Mouse (Mus musculus) embryo, embryonic 11 days (tissue): Measurements from ENCODE around the gene Timm8a1.

Experiments
- DNase-seq: peaks from one replicate; pipeline ENCODE4 v3.0.0-alpha.2; 2015

Timm8a1 gene

DNA sequence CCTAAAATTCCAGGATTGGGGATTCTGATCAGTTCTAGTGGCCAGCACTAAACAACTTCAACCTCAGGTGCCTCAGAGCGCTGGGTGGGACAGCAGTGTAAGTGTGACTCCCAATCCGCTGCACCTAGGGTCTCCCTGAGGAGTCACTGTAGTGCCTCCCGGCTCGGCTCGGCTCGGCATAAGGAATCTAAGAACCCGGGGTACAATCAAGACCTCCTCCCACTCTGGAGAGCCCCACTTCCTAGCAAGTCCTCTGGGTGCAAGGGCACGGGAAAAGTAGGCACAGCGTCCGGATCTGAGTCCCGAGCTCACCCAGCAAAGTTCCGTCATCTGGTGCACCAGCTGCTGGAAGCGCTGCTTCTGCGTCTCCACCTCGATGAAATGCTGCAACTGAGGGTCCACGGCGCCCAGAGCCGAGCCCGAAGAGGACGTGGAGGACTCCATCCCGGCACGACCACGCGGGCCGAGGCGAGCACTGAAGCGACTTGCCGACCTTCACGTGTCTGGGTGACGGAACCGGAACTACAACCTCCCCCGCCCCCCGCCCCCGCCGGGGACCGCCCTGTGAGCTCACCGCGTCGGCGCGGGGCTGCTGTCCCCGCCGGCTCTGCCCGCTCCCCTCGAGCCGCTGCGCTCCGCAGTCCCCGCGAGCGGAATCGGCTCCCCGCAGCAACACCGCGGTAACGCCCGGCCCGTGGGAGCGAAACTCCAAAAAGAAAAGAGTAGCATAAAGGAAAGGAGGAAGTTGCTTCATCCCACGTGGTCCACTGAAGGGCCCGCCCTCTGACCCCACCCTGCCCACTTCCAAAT is at the start of gene Timm8a1:
TSS of gene Timm8a1 (minus strand) at position 721 of the 810 bp plus-strand sequence.
- DNase-seq = peak; percentile 71

DNA sequence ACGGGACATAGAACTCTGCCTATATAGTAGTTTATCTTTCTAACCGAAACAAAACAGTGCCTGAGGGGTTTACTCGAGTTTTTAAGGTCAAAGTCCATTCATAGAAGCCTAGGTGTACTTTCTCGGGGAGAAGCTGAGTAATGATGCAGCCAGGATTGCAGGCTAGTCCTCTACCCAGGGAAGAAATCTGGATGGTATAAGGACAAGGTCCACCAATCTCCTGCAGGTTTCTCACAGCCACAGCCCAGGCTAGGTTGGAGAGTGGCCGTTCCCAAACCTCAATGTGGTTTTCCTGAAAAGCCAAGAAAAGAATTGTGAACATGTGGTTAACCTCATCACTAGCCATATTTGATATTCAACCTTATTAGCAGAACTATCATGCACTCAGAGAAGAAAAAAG is 48.2 kb upstream of the Timm8a1 start:
- DNase-seq = no peak

DNA sequence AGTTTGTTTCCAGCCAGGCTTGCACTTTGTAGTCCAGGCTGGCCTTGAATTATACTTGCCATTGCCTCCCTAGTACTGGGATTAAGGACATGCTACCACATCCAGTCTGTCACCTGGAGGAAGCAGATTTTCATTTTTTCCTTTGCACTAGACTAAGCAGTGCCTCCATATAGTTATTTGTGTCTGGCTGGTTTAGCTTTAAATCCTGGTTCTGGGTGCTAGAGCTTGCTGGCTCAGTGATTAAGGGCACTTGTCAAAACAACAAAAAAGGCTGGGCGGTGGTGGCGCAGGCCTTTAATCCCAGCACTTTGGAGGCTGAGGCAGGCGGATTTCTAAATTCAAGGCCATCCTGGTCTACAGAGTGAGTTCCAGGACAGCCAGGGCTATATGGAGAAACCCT is 47.3 kb upstream of the Timm8a1 start:
- no peak for DNase-seq

DNA sequence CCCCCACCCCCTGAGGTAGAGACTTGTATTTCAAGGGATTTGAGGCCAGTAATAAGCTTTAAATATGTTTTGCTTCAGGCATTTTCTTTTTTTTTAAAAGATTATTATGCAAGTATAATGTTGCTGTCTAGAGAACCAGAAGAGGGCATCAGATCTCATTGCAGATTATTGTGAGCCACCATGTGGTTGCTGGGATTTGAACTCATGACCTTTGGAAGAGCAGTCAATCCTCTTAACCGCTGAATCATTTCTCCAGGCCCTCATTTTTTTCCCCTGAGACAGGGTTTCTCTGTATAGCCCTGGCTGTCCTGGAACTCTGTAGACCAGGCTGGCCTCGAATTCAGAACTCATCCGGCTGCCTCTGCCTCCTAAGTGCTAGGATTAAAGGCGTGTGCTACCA is 46.6 kb upstream of the Timm8a1 start:
- DNase-seq = no peak

DNA sequence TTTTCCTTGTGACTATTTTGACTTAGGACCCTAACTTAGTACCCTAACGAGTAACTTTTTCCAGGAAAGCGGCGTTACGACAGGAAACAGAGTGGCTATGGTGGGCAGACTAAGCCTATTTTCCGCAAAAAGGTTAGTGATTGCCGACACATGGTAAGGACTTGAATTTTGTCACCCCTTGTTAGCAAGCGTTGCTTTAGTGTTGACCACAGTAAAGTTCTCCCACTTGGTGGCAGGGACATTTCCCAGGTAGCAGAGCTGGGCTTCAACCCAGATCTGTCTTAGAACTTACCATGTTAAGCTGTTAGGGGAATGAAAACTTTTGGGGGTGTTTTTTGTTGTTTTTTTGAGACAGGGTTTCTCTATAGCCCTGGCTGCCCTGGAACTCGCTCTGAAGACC is 44.8 kb upstream of the Timm8a1 start:
- no peak for DNase-seq

DNA sequence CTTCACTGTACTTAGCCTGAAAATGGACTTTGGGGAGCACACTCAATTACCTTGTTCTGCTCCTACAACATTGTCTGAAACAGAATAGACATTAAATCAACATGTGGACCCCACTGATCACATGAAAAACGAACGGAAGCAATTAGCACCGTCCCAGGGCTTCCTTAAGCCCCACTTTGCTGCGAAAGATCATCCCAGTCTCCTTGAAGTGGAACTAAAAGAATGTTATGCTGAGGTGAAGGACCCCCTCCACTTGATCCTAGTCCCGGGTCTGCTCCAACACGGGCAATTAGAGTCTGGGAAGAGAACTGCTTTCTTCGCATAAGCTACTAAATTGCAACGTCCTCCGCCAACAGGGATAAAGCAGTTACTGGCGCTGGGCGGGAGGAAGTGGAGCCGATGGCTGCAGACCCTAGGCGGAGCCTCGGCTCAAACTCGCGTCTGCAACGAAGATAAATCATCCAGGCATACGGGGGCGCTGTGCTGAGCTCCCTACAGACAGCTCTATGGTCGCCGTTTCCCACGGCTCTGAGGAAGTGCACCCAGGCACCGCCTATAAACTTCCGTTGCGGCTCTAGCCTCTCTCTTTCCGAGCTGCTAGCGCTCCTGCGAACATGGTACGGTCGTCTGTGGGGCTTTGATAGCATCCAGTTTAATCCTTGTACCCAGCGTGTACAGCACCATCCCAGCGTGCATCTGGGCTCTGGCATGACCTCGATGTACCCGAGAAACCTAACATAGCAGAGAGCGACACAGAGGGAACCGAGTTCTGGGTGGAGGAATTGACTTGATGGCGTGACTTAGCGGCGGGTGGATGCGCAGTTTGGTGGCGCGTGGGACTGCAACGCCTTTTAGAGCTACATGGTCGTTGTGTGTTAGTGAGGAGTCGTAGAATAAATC is 43.7 kb upstream of the Timm8a1 start, which contains the start of gene Rpl36a:
TSS of gene Rpl36a (plus strand) at position 552 of the 900 bp plus-strand sequence.
- DNase-seq = peak; percentile 92

DNA sequence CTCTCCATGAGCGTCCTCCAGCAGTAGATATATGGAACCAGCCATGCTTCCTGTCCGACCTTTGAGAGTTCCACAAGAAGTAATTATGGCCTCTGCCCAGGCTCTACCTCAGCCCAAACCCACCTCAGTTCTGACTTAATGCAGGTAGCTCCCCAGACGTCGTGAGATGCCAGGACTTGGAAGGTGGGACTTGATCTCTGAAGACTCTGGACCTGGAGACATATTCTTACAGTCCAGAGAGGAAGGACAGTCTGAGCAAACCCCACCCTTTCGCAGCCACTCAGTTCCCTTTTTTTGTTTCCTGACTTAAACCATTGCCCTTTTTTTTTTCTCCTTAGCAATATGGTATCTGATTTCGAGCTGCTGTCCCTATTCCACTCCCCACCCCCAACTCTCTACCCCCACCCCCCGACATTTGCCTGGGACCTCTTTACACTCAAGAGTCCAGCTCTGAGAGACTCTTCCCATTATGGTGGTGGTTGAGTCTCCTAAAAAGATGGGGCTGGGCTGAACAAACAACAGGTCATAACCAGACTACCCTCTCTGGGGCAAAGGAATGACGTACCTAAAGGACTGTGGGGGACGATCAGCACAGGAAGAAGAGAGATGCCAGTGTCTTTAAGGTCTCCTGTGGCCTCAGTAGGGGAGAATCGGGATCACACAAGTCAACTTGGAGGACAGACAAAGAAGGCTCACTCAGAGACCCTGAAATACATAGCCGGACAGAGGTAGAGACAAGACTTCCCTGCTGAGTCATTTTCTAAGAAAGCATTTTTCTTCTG is 41.4 kb upstream of the Timm8a1 start, which contains the start of gene Btk:
TSS of gene Btk (minus strand) at position 683 of the 782 bp plus-strand sequence.
- DNase-seq = no peak

DNA sequence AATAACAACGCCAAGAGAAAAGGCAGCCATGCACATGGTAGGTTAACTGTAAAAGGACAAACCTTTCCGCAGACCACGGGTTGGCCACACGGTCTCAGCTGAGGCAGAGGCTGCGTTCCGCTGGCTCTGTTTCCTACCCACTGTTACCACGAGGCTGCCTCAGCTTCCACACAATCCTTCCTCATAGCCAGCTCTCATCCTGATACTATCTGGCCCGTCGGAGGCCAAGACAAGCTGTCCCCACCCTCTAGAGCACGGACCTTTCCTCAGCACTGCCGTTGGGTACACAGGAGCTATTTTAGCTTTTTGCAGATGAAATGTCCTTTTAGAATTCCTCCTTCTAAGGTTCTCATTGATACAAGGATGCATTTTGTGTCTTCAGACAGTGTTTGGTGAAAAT is 40.6 kb upstream of the Timm8a1 start:
- no peak for DNase-seq

DNA sequence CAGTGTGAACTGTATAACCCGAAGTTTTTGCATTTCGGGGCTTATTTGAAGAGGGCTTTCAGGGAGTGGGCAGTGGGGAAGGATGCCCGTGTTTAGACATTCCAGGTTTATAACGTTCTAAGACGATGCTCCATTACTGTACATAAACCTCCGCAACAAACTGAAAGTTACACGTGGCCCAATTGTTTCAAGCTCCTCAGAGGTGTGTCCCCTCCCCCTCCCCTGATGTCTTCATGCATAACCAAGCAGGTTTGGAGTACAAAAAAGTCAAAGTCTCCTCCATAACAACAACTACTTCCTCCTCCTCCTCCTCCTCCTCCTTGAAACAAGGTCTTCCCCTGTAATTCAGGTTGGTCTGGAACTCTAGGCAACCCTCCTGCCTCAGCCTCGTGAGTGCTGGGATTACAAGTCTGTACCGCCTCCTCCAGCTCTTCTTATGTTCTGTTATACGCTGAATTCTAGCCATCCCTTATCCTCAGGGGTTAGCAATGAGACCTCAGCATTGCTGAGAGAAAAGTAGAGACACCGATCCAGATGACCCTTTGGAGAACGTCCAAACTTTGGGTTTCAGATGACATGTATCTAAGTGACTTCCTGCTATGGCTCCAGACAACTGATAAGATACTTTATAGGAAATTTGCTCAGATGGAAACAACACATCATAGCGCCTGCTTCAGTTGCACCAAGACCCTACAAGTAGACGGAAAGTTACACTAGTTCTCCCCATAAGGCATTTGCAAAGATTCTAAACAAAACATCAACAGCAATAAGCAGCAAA is 39.1 kb upstream of the Timm8a1 start:
- no peak for DNase-seq

DNA sequence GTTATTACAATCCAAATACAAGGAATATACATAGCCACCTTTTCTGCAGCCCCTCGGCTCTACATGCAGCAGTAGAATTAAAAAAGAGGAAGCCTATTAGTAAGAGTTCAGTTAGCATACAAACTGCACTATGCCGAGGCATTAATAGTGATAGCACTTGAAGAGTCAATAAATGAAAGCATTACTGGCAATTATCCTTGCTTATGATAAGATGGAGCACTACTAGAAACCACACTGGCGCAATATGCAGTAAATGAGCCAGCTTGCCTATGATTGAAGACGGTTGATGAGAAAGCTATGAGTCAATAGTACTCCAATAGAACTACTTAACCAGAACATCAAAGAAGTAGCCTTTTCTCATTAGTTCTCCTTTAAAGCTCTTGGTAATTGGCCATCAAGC is 36.2 kb upstream of the Timm8a1 start:
- DNase-seq = no peak

DNA sequence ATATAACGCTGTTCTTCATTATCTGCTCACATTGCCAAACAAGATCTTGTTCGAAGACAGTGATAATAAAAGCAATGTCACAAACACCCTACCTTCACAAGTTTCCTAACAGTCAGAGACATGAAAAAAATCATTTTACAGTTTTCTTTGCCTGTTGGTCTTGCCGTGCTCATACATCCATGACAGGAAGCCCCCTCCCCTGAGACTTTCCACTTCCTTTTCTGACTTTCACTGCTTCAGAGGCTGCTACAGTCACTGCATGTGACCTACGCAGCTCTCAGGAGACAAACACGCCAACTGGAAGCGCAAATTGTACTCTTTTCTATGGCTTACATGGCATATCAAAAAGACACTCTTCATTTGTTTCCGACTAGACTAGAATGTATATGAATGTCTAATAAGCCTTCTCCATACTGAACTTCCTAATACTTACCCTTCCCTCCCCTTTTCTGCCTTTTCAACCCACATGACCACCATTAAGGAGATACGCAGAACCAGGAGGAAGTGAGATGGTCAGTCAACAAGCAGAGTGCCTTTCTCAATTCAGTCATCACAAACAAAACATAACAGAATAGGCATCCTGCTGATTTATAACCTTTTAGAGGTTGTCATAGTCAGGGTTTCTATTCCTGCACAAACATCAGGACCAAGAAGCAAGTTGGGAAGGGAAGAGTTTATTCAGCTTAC is 25.0 kb upstream of the Timm8a1 start:
- no peak for DNase-seq

DNA sequence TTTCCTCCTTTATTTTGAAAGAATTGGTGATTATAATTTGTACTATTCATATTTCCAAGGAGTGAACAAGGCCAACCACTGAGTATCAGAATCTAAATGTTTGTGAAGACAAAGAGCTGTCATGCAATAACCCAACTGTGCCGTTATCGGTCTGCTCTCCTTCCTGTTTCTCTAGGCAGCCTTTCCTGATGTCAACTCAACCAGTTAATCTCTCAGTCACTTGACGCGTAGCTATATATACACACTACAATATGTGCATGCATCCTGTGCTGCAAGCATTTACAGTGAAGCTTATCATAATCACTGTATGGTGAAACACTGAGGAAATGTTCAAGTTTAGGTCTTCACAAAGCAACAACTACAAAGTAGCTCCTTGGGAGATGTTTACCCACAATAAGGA is 22.7 kb upstream of the Timm8a1 start:
- DNase-seq = no peak

DNA sequence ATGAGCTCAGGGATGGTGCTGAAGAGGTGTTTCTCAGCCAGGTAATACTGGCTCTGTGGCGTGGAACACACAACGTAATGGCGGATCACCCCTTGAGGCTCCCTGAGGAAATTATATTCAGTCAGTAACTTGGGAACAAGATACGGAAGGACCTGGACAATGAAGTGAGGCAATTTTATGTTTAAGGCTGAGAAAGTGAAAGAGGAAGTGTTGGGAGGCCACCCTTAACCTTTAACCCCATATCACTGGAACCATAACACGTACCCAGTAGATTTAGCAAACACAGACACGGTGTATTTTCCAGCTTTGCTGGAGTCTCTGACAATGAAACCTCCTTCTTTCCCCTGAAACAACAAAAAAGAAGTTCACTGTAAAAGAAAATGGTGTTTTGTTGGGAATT is 12.8 kb upstream of the Timm8a1 start:
- no peak for DNase-seq

DNA sequence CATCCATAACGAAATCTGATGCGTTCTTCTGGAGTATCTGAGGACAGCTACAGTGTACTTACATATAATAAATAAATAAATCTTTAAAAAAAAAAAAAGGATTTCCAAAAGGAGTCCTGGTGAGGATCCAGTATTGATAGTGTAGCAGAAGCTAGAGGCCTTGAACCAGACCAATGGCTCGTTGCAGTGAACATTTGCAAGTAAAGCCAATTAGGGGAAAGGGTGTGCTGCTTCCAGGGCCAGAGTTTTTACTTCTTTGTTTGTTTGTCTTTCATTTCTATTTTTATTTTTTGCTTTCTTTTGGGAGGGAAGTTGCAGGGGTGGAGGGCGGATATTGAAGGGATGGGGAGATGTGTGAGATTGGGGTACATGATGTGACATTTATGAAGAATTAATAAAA is 11.7 kb upstream of the Timm8a1 start:
- DNase-seq = no peak

DNA sequence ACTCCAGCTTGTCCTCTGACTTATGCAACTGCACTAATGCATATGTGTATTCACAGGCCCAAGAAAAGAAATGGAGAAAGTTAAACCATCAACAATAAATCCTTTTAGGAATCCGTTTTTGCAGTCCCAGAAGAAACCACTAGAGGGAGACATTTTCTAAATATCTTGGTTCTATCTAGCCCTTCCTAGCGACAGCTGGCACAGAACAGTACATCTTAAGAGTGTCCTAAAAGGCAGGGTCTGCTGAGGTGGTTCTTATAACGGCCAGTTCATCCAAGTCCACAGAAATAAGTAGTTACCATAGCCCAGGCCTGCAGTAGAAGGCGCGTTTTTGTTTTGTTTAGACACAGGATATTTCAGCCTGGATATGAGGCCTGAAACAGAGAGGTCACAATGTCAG is 9.2 kb upstream of the Timm8a1 start:
- DNase-seq = peak; percentile 71

DNA sequence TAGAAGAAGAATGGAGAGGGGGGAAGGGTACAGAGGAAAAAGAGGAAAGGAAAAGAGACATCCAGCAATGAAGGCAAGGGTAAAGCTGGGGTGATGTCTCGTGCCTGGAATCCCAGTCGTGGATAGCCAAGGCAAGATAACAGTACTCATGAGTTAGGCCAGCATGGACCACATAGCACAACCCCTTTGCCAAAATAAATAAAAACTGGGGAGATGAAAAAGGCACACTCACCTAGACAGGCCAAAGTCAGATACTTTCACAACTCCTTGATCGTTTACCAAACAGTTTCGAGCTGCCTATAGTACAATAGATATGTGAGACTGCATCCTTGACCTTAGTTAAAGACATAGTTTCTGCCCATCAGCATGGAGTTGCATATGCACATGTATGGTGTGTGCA is 5.7 kb upstream of the Timm8a1 start:
- no peak for DNase-seq

DNA sequence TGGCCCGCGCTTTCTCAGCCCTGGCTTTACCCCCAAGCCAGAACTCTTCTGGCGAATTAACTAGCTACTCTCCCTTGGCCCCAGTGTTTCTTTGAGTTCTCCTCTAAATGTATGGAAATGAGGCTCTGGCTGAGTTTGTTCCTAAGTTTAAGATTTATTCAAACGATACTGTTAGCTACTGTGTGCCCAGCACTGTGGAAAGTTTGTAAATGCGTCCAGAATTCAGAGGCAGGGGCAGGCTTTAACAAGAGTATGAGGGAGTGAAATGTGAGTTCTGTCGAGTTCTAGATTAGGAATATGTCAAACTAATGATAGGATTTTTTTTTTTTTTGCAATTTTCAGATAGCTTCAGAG is 267 bp upstream of the Timm8a1 start:
- DNase-seq = no peak

DNA sequence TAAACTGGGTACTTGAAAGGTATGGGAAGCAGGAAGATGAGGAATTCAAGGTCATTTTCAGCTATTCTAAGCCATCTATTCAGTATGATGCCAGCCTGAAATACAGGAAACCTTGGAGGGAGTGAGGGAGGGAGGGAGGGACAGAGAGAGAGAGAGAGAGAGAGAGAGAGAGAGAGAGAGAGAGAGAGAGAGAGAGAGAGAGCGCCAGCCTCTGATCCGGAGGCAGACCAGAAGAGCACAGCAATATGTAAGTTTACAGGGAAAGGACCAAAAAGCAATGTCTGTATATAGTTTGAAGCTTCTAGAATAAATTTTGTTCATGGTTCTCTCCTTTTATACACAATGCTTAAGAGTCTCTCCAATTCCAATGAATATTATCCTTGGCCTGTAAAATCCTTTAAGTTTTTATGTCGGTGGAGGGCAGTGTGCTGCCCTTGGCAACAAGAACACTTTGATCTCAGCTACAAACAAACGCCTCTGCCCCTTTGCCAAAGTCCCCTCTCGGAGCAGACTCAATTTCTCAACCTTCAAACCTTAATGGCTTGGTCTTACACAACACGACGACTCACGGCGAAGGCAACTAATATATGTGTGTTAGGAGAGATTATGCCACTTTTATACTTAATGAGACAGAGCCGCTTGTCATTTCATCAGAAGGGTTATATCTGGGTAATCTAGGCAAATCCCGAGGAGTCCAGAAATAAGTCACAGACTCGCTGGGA is 1.1 kb downstream of the Timm8a1 start:
- peak; percentile 13 for DNase-seq

DNA sequence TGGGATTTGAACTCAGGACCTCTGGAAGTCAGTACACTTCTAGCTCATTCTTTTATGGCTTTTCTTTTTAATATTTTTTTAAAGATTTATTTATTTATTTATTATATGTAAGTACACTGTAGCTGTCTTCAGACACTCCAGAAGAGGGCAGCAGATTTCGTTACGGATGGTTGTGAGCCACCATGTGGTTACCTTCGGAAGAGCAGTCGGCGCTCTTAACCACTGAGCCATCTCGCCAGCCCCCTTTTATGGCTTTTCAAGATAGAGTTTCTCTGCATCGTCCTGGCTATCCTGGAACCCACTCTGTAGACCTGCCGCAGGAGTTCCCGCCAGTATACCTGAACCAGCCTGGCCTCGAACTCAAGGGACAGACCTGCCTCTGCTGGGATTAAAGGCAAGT is 1.9 kb downstream of the Timm8a1 start:
- DNase-seq = peak; percentile 4

DNA sequence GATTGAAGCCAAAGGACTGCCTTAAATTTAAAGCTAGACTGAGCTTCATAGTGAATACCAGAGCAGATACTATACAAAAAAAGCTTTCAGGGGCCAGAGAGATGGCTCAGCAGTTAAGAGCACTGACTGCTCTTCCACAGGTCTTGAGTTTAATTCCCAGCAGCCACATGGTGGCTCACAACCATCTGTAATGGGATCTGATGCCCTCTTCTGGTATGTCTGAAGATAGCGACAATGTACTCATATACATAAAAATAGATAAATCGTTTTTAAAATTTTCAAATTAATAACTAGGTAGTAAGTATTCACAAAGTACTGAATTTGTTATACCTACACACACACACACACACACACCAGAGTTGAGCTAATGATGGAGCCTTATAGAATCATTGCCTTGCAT is 8.3 kb downstream of the Timm8a1 start:
- DNase-seq = no peak

DNA sequence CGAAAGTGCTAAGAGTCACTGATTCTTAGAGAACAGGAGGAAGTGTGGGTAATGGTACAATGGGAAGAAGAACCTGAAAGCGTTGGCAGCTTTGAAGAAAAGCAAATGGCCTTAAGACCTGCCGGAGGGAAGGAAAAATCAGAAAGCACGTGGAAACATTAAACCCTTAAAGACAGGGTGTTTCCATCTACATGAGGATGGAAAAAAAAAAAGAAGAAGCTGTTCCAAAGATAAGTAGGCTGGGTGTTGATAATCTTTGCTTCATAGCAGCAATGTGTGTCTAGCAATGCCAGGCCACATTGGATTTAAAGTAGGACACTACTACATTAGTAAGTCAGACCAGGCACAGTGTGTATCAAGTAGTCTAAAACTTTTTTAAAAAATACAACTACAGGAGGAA is 16.4 kb downstream of the Timm8a1 start:
- DNase-seq = no peak
